Mouse (Mus musculus): ENCODE data around the gene Gnaz.

Gnaz gene

GRCm38 (mm10) chr10:75063301-75063965 is 96.5 kb downstream of the Gnaz start:
- peak in 1 of 2 experiments; percentile 29 for DNase-seq

DNA sequence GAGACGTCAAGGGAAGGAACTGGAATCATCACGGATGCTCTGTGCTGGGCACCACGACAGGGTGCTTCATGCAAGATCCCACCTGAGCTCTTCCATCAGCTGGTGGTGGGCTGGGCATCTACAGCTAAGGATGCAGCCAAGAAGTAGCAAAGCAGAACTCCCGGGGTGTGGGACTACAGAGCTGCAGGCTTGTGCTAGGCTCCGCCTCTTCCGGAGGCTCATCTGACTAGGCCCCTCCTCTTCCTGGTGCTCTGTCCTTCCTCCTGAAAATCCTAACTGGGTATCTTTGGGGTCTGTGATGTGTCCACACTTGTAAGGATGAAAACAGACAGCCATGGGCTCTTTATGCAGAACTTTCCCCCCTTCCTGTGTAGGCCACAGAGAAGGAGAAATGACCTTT is 98.7 kb downstream of the Gnaz start:
- DNase-seq: no peak

All from lung, adult 18-20 months (tissue).